Mouse (Mus musculus): Measurements from ENCODE around the gene Nub1. TPM values are rescaled to one million over a fixed set of nuclear protein-coding genes. Genes with fewer than 3 reads are reported as not detected.

The Nub1 gene
- polyA plus RNA-seq, 1 experiment from 2014 or later: 37.3 TPM

GRCm38 (mm10) chr5:24711615-24712014, 26.3 kb downstream of the Nub1 start:
- H3K36me3 ChIP-seq: peaks cover 51% of the 10 kb centered on the region
- WGBS: 92% methylated on average over 6 of the region's 6 CpGs
- no peak overlapping the region for H3K9ac ChIP-seq (replicated peaks)

DNA sequence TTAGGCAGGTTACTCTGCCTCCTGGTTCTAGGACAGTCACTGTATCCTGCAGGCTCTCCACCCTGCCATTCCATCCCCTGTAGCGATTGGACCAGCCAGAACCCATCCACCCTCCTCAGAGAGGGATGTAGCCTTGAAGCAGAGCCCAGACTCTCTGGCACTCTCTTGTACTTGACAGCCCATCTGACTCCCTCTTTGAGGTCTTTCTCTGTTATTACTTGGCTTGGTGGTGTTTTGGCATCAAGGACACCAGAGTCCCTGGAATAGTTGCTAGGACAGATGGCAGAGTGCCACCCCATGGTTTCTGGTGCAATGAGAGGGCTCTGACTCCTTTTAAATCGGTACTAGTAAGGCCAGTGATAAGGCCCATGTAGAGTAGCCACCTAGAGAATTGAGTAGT, 27.9 kb downstream of the Nub1 start:
- H3K4me2 ChIP-seq (replicated peaks): no peak overlapping the region
- no peak overlapping the region for H3K9ac ChIP-seq (replicated peaks)
- no peaks in the 10 kb centered on the region for H3K27me3 ChIP-seq
- H3K9me3 ChIP-seq: peaks cover 3% of the 10 kb centered on the region; the same call in 1 of the 2 replicates
- H3K36me3 ChIP-seq: peaks cover 35% of the 10 kb centered on the region
- no peak overlapping the region for H3K4me3 ChIP-seq
- ATAC-seq (ENCODE audit: low FRiP score, low read depth): no peak
- WGBS: 89% methylated on average over 2 of the region's 2 CpGs
- no peak overlapping the region for H3K27ac ChIP-seq (replicated peaks)
- no peaks in the 10 kb centered on the region for H3K4me1 ChIP-seq

More at GRCm38 (mm10) chr5:24711615-24712014, 26.3 kb downstream of the Nub1 start:
- no peaks in the 10 kb centered on the region for H3K27me3 ChIP-seq
- ATAC-seq (ENCODE audit: low FRiP score, low read depth): no peak
- no peak overlapping the region for H3K4me3 ChIP-seq
- H3K9me3 ChIP-seq: peaks cover 3% of the 10 kb centered on the region; the same call in 1 of the 2 replicates
- H3K27ac ChIP-seq (replicated peaks): no peak overlapping the region
- H3K4me1 ChIP-seq: no peaks in the 10 kb centered on the region
- no peak overlapping the region for H3K4me2 ChIP-seq (replicated peaks)

- no peaks in the 10 kb centered on the region for H3K4me1 ChIP-seq
- ATAC-seq (ENCODE audit: low FRiP score, low read depth): no peak
- H3K27ac ChIP-seq (replicated peaks): no peak overlapping the region
- no peaks in the 10 kb centered on the region for H3K27me3 ChIP-seq
- H3K36me3 ChIP-seq: peaks cover 27% of the 10 kb centered on the region
- peaks cover 3% of the 10 kb centered on the region; the same call in 1 of the 2 replicates for H3K9me3 ChIP-seq
- 88% methylated on average over 6 of the region's 6 CpGs for WGBS
- H3K9ac ChIP-seq (replicated peaks): no peak overlapping the region
- H3K4me2 ChIP-seq (replicated peaks): no peak overlapping the region
- H3K4me3 ChIP-seq: no peak overlapping the region
These were observed 28.7 kb downstream of the Nub1 start for GRCm38 (mm10) chr5:24713987-24714386.

DNA sequence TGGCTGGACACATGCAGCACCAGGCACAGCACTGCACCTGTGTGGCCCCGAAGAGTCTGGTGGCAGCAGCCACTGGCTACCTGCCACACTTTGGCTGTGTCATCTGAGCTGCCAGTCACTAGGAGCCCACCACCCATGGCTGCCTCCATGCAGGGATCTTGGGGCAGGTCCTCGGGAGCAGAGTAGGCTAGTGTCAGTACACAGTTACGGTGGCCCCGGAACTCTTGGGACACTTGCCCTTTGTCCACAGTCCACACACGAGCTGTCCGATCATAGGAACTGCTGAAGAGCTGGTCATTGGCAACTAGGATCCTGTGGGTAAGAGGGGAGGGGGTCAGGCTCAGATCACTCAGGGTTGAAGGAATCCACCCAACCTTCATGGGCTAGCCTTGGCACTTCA, 32.7 kb downstream of the Nub1 start:
- 88% methylated on average over 6 of the region's 6 CpGs for WGBS

GRCm38 (mm10) chr5:24719852-24720251, 34.5 kb downstream of the Nub1 start:
- 87% methylated on average over 3 of the region's 3 CpGs for WGBS
- H3K27me3 ChIP-seq: no peaks in the 10 kb centered on the region
- peaks cover 4% of the 10 kb centered on the region; the same call in 1 of the 2 replicates for H3K4me1 ChIP-seq
- no peak overlapping the region for H3K9ac ChIP-seq (replicated peaks)
- no peak for ATAC-seq (ENCODE audit: low FRiP score, low read depth)
- no peak overlapping the region for H3K27ac ChIP-seq (replicated peaks)
- H3K4me3 ChIP-seq: no peak overlapping the region
- no peak overlapping the region for H3K4me2 ChIP-seq (replicated peaks)
- no peaks in the 10 kb centered on the region for H3K36me3 ChIP-seq
- no peaks in the 10 kb centered on the region for H3K9me3 ChIP-seq

More for the DNA sequence above, 32.7 kb downstream of the Nub1 start:
- H3K9me3 ChIP-seq: no peaks in the 10 kb centered on the region
- H3K27me3 ChIP-seq: no peaks in the 10 kb centered on the region
- H3K4me1 ChIP-seq: no peaks in the 10 kb centered on the region
- H3K36me3 ChIP-seq: no peaks in the 10 kb centered on the region
- no peak for ATAC-seq (ENCODE audit: low FRiP score, low read depth)
- no peak overlapping the region for H3K4me3 ChIP-seq
- no peak overlapping the region for H3K9ac ChIP-seq (replicated peaks)
- H3K4me2 ChIP-seq (replicated peaks): no peak overlapping the region
- H3K27ac ChIP-seq (replicated peaks): no peak overlapping the region

GRCm38 (mm10) chr5:24723527-24724269, 38.4 kb downstream of the Nub1 start:
- WGBS: 57% methylated on average over 11 of the region's 11 CpGs
- no peaks in the 10 kb centered on the region for H3K36me3 ChIP-seq
- peaks cover 10% of the 10 kb centered on the region for H3K27me3 ChIP-seq
- peaks cover 7% of the 10 kb centered on the region; the same call in 1 of the 2 replicates for H3K4me1 ChIP-seq
- no peaks in the 10 kb centered on the region for H3K9me3 ChIP-seq
- no peak overlapping the region for H3K4me3 ChIP-seq
- H3K4me2 ChIP-seq (replicated peaks): no peak overlapping the region
- no peak overlapping the region for H3K27ac ChIP-seq (replicated peaks)
- H3K9ac ChIP-seq (replicated peaks): no peak overlapping the region
- ATAC-seq (ENCODE audit: low FRiP score, low read depth): no peak

DNA sequence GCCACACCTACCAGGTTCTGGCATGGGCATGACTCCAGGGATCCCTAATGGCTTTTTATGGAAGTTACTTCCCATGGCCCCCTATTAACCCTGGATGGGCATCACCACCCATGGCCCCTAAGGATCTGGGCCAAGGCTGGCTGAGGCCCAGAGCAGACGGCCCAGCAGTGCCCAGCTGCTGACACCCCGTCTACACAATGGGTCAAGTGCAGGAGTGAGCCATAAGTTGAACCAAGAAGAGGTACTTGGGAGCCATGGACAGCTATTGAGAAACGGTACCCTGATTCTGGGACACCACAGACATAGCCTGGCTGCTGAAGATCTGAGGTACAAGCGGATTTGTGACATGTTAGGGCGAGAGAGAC, 38.9 kb downstream of the Nub1 start:
- H3K27me3 ChIP-seq: peaks cover 13% of the 10 kb centered on the region
- H3K4me3 ChIP-seq: no peak overlapping the region
- no peaks in the 10 kb centered on the region for H3K9me3 ChIP-seq
- 83% methylated on average over 5 of the region's 5 CpGs for WGBS
- no peak for ATAC-seq (ENCODE audit: low FRiP score, low read depth)
- no peak overlapping the region for H3K27ac ChIP-seq (replicated peaks)
- no peak overlapping the region for H3K4me2 ChIP-seq (replicated peaks)
- H3K36me3 ChIP-seq: no peaks in the 10 kb centered on the region
- H3K9ac ChIP-seq (replicated peaks): no peak overlapping the region
- H3K4me1 ChIP-seq: peaks cover 7% of the 10 kb centered on the region; the same call in 1 of the 2 replicates

DNA sequence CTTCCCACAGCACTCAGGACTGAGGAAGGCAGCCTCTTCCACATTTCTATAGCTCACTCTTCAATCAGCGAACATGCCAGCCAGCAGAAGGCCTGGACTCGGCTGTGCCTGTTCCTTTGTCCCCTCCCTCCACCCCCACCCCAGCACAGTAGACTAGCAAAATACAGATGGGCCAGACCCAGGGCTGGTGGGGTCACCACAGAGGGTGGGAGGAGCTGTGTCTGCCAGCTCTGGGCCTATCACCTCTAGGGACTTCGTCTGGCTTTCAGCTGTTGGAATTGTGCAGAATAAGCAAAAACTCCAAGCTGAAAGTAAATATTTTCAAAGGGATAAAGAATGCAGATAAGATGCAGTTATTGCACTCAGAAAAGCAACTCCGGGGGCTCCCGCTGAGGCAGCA, 39.5 kb downstream of the Nub1 start:
- Histone ChIP-seq H3K4me1 (peaks cover 8% of the 10 kb centered on the region), H3K9me3 (no peaks in the 10 kb centered on the region), H3K4me3 (no peak overlapping the region), H3K9ac (replicated peaks) (no peak overlapping the region), H3K4me2 (replicated peaks) (no peak overlapping the region), H3K36me3 (no peaks in the 10 kb centered on the region), H3K27me3 (peaks cover 19% of the 10 kb centered on the region), H3K27ac (replicated peaks) (no peak overlapping the region)
- 52% methylated on average over 5 of the region's 5 CpGs for WGBS
- no peak for ATAC-seq (ENCODE audit: low FRiP score, low read depth)

DNA sequence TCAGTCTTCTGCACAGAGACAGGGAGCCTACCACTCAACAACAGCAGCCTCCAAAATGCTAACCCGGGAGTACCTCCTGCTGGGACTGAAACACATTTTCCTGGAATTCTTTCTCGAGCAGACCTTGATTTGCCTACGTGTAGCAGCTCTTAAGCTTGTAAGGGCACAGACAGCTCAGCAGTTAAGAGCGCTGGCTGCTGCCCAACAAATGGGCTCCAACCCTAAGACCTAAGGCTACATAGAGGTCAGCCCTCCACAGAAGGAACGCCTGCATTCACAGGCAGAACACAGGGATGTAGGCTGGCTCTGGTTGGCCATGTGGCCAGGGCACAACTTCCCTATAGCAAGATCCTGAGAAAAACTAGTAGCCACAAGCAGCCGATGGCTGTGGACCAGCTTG, 40.6 kb downstream of the Nub1 start:
- Histone ChIP-seq H3K4me3 (no peak overlapping the region), H3K9me3 (no peaks in the 10 kb centered on the region), H3K9ac (replicated peaks) (no peak overlapping the region), H3K4me1 (peaks cover 19% of the 10 kb centered on the region), H3K27me3 (peaks cover 30% of the 10 kb centered on the region), H3K27ac (replicated peaks) (no peak overlapping the region), H3K4me2 (replicated peaks) (no peak overlapping the region), H3K36me3 (no peaks in the 10 kb centered on the region)
- no peak for ATAC-seq (ENCODE audit: low FRiP score, low read depth)
- 72% methylated on average over 6 of the region's 6 CpGs for WGBS

- ATAC-seq (ENCODE audit: low FRiP score, low read depth): no peak
- Histone ChIP-seq H3K4me2 (replicated peaks) (no peak overlapping the region), H3K4me1 (peaks cover 21% of the 10 kb centered on the region), H3K27ac (replicated peaks) (no peak overlapping the region), H3K27me3 (peaks cover 42% of the 10 kb centered on the region), H3K9ac (replicated peaks) (no peak overlapping the region), H3K36me3 (no peaks in the 10 kb centered on the region), H3K4me3 (no peak overlapping the region), H3K9me3 (no peaks in the 10 kb centered on the region)
- WGBS: 71% methylated on average over 12 of the region's 12 CpGs
These were observed 41.8 kb downstream of the Nub1 start for GRCm38 (mm10) chr5:24726901-24727836.

DNA sequence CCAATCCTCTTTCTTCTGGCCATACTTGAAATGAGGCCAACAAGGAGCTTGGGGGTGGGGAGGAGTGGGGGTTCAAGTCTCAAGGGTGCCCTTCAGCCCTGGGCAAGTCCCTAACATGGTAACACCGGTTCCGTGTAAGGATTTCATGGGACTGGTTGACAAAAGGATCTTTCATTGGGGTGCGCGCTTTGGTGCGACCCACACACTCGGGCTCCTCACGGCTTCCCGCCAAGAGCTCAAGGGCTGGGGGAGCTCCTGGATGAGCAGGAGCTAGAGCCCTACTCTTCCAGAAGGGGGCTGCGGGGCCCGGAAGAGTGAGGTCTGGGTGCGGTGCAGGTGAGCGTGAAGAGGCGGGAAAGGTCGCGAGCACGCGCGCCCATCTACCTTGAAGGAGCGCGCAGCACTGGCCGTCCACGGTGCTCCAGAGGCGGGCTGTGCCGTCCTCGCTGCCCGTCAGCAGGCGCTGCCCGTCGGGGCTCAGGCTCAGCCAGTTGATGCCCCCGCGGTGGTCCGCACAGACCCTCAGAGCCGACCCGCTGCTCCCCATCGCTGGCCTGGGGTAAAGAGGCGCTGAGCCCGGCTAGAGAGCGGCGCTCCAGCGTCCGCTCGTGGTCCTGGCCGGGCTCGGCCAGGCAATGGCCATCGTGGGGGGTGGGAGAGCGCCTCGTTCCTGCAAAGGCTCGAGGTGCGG, 44.6 kb downstream of the Nub1 start:
- Histone ChIP-seq H3K4me2 (replicated peaks) (peak overlapping the region; percentile 55), H3K9me3 (no peaks in the 10 kb centered on the region), H3K9ac (replicated peaks) (peak overlapping the region; percentile 39; the same call in 1 of the 2 replicates), H3K4me3 (peak overlapping the region; percentile 43), H3K27ac (replicated peaks) (no peak overlapping the region), H3K27me3 (peaks cover 45% of the 10 kb centered on the region), H3K4me1 (peaks cover 26% of the 10 kb centered on the region), H3K36me3 (no peaks in the 10 kb centered on the region)
- 1% methylated on average over 46 of the region's 49 CpGs for WGBS
- ATAC-seq (ENCODE audit: low FRiP score, low read depth): no peak; the same call in 1 of the 2 replicates

Data from midbrain, embryonic 12.5 days (tissue).